Mouse (Mus musculus): Measurements from ENCODE around the gene Gm1043. TPM values are rescaled to one million over a fixed set of nuclear protein-coding genes. Genes with fewer than 3 reads are reported as not detected.

Gene Gm1043
- not detected in 2 replicates for polyA plus RNA-seq (2015; fragmentation: Nextera tagmentation; extraction: Ambion mirVana)

GRCm38 (mm10) chr5:37085241-37085640, at the start of gene Gm1043:
Gene Gm1043, plus strand, starts transcription at chr5:37085370.
- no peak for ATAC-seq (replicated peaks; ENCODE audit: low FRiP score)
- Histone ChIP-seq H3K36me3 (no peaks in the 10 kb centered on the region), H3K4me1 (peaks cover 15% of the 10 kb centered on the region), H3K27me3 (peaks cover 10% of the 10 kb centered on the region), H3K4me2 (no peak within 1 kb of the TSS), H3K4me3 (replicated peaks) (no peak within 1 kb of the TSS), H3K9me3 (replicated peaks) (no peaks in the 10 kb centered on the region), H3K27ac (no peak within 1 kb of the TSS), H3K9ac (no peak within 1 kb of the TSS)
- WGBS, result 74% methylated on average over 16 of the region's 16 CpGs

GRCm38 (mm10) chr5:37035896-37036295, 49.3 kb upstream of the Gm1043 start:
- no peak overlapping the region for H3K4me3 ChIP-seq (replicated peaks)
- no peaks in the 10 kb centered on the region for H3K9me3 ChIP-seq (replicated peaks)
- no peaks in the 10 kb centered on the region for H3K4me1 ChIP-seq
- H3K4me2 ChIP-seq, result no peak overlapping the region
- WGBS, result 79% methylated on average over 6 of the region's 6 CpGs
- H3K36me3 ChIP-seq, result no peaks in the 10 kb centered on the region
- H3K27me3 ChIP-seq, result peaks cover 35% of the 10 kb centered on the region
- H3K27ac ChIP-seq, result no peak overlapping the region
- ATAC-seq (replicated peaks; ENCODE audit: low FRiP score), result no peak
- H3K9ac ChIP-seq, result no peak overlapping the region

- Histone ChIP-seq H3K27ac (no peak overlapping the region), H3K4me1 (no peaks in the 10 kb centered on the region), H3K9ac (no peak overlapping the region), H3K36me3 (no peaks in the 10 kb centered on the region), H3K9me3 (replicated peaks) (no peaks in the 10 kb centered on the region), H3K4me3 (replicated peaks) (no peak overlapping the region), H3K4me2 (no peak overlapping the region), H3K27me3 (peaks cover 32% of the 10 kb centered on the region)
- ATAC-seq (replicated peaks; ENCODE audit: low FRiP score), result no peak
- 66% methylated on average over 3 of the region's 3 CpGs for WGBS
Observed at GRCm38 (mm10) chr5:37036884-37037283, 48.3 kb upstream of the Gm1043 start.

- 76% methylated on average over 6 of the region's 6 CpGs for WGBS
- ATAC-seq (replicated peaks; ENCODE audit: low FRiP score), result no peak
- H3K4me2 ChIP-seq, result no peak overlapping the region
Observed at GRCm38 (mm10) chr5:37039908-37040307, 45.3 kb upstream of the Gm1043 start.

GRCm38 (mm10) chr5:37040711-37041110, 44.5 kb upstream of the Gm1043 start:
- no peak overlapping the region for H3K4me2 ChIP-seq
- no peak for ATAC-seq (replicated peaks; ENCODE audit: low FRiP score)

More at GRCm38 (mm10) chr5:37039908-37040307, 45.3 kb upstream of the Gm1043 start:
- Histone ChIP-seq H3K4me1 (no peaks in the 10 kb centered on the region), H3K27ac (no peak overlapping the region), H3K9ac (no peak overlapping the region), H3K4me3 (replicated peaks) (no peak overlapping the region), H3K27me3 (peaks cover 21% of the 10 kb centered on the region), H3K9me3 (replicated peaks) (no peaks in the 10 kb centered on the region), H3K36me3 (no peaks in the 10 kb centered on the region)

GRCm38 (mm10) chr5:37041651-37042050, 43.5 kb upstream of the Gm1043 start:
- no peaks in the 10 kb centered on the region for H3K36me3 ChIP-seq
- H3K27me3 ChIP-seq, result peaks cover 19% of the 10 kb centered on the region
- no peak overlapping the region for H3K4me3 ChIP-seq (replicated peaks)
- 56% methylated on average over 6 of the region's 6 CpGs for WGBS
- no peak overlapping the region for H3K9ac ChIP-seq
- no peaks in the 10 kb centered on the region for H3K4me1 ChIP-seq
- H3K27ac ChIP-seq, result no peak overlapping the region
- no peak overlapping the region for H3K4me2 ChIP-seq
- H3K9me3 ChIP-seq (replicated peaks), result no peaks in the 10 kb centered on the region
- no peak for ATAC-seq (replicated peaks; ENCODE audit: low FRiP score)

More at GRCm38 (mm10) chr5:37040711-37041110, 44.5 kb upstream of the Gm1043 start:
- Histone ChIP-seq H3K9me3 (replicated peaks) (no peaks in the 10 kb centered on the region), H3K4me3 (replicated peaks) (no peak overlapping the region), H3K27me3 (peaks cover 21% of the 10 kb centered on the region), H3K27ac (no peak overlapping the region), H3K9ac (no peak overlapping the region), H3K4me1 (no peaks in the 10 kb centered on the region), H3K36me3 (no peaks in the 10 kb centered on the region)
- 26% methylated on average over 9 of the region's 9 CpGs for WGBS

- H3K4me3 ChIP-seq (replicated peaks), result no peak overlapping the region
- no peak for ATAC-seq (replicated peaks; ENCODE audit: low FRiP score)
- 64% methylated on average over 4 of the region's 4 CpGs for WGBS
- H3K4me1 ChIP-seq, result no peaks in the 10 kb centered on the region
- peaks cover 19% of the 10 kb centered on the region for H3K27me3 ChIP-seq
- H3K36me3 ChIP-seq, result no peaks in the 10 kb centered on the region
- H3K9me3 ChIP-seq (replicated peaks), result no peaks in the 10 kb centered on the region
- H3K9ac ChIP-seq, result no peak overlapping the region
- H3K4me2 ChIP-seq, result no peak overlapping the region
- no peak overlapping the region for H3K27ac ChIP-seq
Observed at GRCm38 (mm10) chr5:37042934-37043333, 42.2 kb upstream of the Gm1043 start.

GRCm38 (mm10) chr5:37044793-37045192, 40.4 kb upstream of the Gm1043 start:
- Histone ChIP-seq H3K4me1 (0 out of 2 replicates have a peak, but pooled peaks cover 3% of the 10 kb centered on the region), H3K9me3 (replicated peaks) (no peaks in the 10 kb centered on the region), H3K4me3 (replicated peaks) (no peak overlapping the region), H3K27ac (no peak overlapping the region), H3K36me3 (no peaks in the 10 kb centered on the region), H3K4me2 (no peak overlapping the region), H3K9ac (no peak overlapping the region), H3K27me3 (peaks cover 9% of the 10 kb centered on the region; the same call in 1 of the 2 replicates)
- ATAC-seq (replicated peaks; ENCODE audit: low FRiP score), result no peak
- WGBS, result 83% methylated on average over 2 of the region's 2 CpGs

GRCm38 (mm10) chr5:37045582-37045981, 39.6 kb upstream of the Gm1043 start:
- no peak overlapping the region for H3K9ac ChIP-seq
- H3K36me3 ChIP-seq, result no peaks in the 10 kb centered on the region
- H3K4me2 ChIP-seq, result no peak overlapping the region
- no peak overlapping the region for H3K27ac ChIP-seq
- H3K27me3 ChIP-seq, result peaks cover 7% of the 10 kb centered on the region; the same call in 1 of the 2 replicates
- H3K9me3 ChIP-seq (replicated peaks), result no peaks in the 10 kb centered on the region
- H3K4me1 ChIP-seq, result peaks cover 3% of the 10 kb centered on the region; the same call in 1 of the 2 replicates
- no peak for ATAC-seq (replicated peaks; ENCODE audit: low FRiP score)
- WGBS, result 89% methylated on average over 2 of the region's 2 CpGs
- no peak overlapping the region for H3K4me3 ChIP-seq (replicated peaks)

- Histone ChIP-seq H3K4me2 (no peak overlapping the region), H3K9me3 (replicated peaks) (no peaks in the 10 kb centered on the region), H3K27ac (no peak overlapping the region), H3K4me3 (replicated peaks) (no peak overlapping the region), H3K4me1 (peaks cover 12% of the 10 kb centered on the region; the same call in 1 of the 2 replicates), H3K27me3 (no peaks in the 10 kb centered on the region), H3K9ac (no peak overlapping the region), H3K36me3 (no peaks in the 10 kb centered on the region)
- 57% methylated on average over 5 of the region's 5 CpGs for WGBS
- no peak for ATAC-seq (replicated peaks; ENCODE audit: low FRiP score)
Observed at GRCm38 (mm10) chr5:37046791-37047190, 38.4 kb upstream of the Gm1043 start.

- ATAC-seq (replicated peaks; ENCODE audit: low FRiP score), result no peak
- 54% methylated on average over 17 of the region's 17 CpGs for WGBS
Observed at GRCm38 (mm10) chr5:37047206-37047915, 37.8 kb upstream of the Gm1043 start.

GRCm38 (mm10) chr5:37047992-37048391, 37.2 kb upstream of the Gm1043 start:
- Histone ChIP-seq H3K4me1 (peaks cover 12% of the 10 kb centered on the region; the same call in 1 of the 2 replicates), H3K36me3 (no peaks in the 10 kb centered on the region), H3K9ac (no peak overlapping the region), H3K4me2 (no peak overlapping the region), H3K27ac (no peak overlapping the region), H3K9me3 (replicated peaks) (no peaks in the 10 kb centered on the region), H3K4me3 (replicated peaks) (no peak overlapping the region), H3K27me3 (no peaks in the 10 kb centered on the region)
- ATAC-seq (replicated peaks; ENCODE audit: low FRiP score), result no peak
- 62% methylated on average over 7 of the region's 7 CpGs for WGBS

More at GRCm38 (mm10) chr5:37047206-37047915, 37.8 kb upstream of the Gm1043 start:
- Histone ChIP-seq H3K4me3 (replicated peaks) (no peak overlapping the region), H3K27me3 (no peaks in the 10 kb centered on the region), H3K36me3 (no peaks in the 10 kb centered on the region), H3K4me2 (no peak overlapping the region), H3K4me1 (peaks cover 12% of the 10 kb centered on the region; the same call in 1 of the 2 replicates), H3K27ac (no peak overlapping the region), H3K9ac (no peak overlapping the region), H3K9me3 (replicated peaks) (no peaks in the 10 kb centered on the region)

All from kidney, embryonic 15.5 days (tissue).